Mouse (Mus musculus): ENCODE data around the gene Itsn1.

DNA sequence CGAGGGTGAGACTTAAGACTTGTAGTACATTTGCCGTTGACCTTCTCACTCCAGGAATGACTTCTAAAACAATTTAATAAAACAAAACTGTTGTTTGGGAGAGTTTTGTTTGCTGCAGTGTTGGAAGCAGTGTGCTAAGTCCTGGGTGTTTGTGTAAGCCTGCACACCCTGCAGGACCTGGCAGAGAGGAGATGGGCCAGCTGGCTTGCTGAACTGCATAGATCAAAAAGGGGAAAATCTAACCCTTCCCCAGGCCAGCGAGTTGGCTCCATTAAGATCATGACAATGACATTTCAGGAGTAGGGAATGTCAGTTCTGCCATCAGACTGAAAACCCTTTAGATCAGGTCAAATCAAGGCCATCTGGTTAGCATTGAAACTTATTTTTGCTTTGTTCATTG is 130.1 kb downstream of the Itsn1 start:
- no peak for TF ChIP-seq CTCF (conservative IDR thresholded peaks at IDR 0.05; ENCODE audit: insufficient read depth, insufficient read length, low read depth, low read length)
- no peak for TF ChIP-seq POLR2A (IDR thresholded peaks at IDR 0.05; ENCODE audit: low read depth, low read length)
